Mouse (Mus musculus): ENCODE data around the gene Ehbp1l1. TPM values are rescaled to one million over a fixed set of nuclear protein-coding genes. Genes with fewer than 3 reads are reported as not detected.

Gene Ehbp1l1
- polyA plus RNA-seq, 1 experiment from 2014 or later = 8.9 TPM

DNA sequence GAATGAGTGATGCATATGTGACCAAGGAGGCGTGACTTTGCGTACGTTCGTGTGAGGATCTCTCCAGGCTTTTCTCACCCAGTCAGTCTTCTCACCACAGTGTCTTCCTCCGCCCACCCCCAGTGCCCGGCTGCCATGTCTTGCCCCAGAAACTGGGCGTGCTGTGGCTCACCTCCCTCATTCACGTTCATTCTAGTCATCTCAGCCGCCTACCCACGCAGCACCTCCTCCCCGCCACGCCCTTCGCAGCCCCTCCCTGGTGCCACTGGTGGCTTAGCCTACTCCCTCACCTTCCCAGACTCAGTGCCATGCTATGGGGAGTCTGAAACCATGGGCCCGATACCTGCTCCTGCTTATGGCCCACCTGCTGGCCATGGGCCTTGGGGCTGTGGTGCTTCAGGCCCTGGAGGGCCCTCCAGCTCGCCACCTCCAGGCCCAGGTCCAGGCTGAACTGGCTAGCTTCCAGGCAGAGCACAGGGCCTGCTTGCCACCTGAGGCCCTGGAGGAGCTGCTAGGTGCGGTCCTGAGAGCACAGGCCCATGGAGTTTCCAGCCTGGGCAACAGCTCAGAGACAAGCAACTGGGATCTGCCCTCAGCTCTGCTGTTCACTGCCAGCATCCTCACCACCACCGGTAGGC is 21.8 kb downstream of the Ehbp1l1 start, which contains the start of gene Kcnk7:
Kcnk7 (plus strand) TSS at position 205 of the 638 bp plus-strand sequence.
- Histone ChIP-seq H3K4me3 (ENCODE audit: low read depth, low read length) (no peak within 1 kb of the TSS), H3K4me1 (ENCODE audit: control insufficient read depth, insufficient read depth, low read length) (0 out of 2 replicates have a peak, but pooled peaks cover 4% of the 10 kb centered on the region), H3K36me3 (ENCODE audit: control insufficient read depth, insufficient read depth, low read length) (peaks cover 45% of the 10 kb centered on the region), H3K9ac (replicated peaks; ENCODE audit: low read depth, low read length) (no peak within 1 kb of the TSS), H3K27me3 (ENCODE audit: control insufficient read depth, insufficient read depth, low read length) (no peaks in the 10 kb centered on the region), H3K4me2 (ENCODE audit: low read depth, low read length) (no peak within 1 kb of the TSS), H3K27ac (ENCODE audit: low read depth, low read length) (no peak within 1 kb of the TSS), H3K9me3 (ENCODE audit: control insufficient read depth, low read length) (no peaks in the 10 kb centered on the region)
- WGBS = 80% methylated on average over 17 of the region's 17 CpGs
- no peak for ATAC-seq (ENCODE audit: low read depth)

DNA sequence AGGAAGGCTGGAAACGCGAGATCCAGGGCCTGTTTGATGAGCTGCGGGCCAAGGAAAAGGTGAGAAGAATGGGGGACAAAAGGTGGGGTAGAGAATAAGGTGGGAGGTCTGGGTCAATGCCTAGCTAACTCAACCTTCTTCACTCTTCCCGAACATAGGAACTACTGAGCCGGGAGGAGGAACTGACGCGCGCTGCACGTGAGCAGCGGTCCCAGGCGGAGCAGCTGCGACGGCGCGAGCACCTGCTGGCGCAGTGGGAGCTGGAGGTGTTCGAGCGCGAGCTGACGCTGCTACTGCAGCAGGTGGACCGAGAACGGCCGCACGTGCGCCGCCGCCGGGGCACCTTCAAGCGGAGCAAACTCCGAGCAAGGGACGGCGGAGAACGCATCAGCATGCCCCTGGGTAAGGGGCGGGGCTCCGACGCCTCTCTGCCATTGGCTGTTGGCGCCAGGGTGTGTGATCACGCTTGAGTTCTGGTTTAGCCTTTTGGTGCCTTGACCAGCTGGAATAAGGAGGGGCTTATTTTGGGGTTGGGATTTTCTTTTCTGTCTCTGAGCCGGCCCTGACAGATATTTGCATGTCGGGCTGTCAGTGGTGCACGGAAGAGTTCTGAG is 30.2 kb downstream of the Ehbp1l1 start:
- Histone ChIP-seq H3K4me3 (ENCODE audit: low read depth, low read length) (peak overlapping the region; percentile 19), H3K4me1 (ENCODE audit: control insufficient read depth, insufficient read depth, low read length) (peaks cover 13% of the 10 kb centered on the region), H3K4me2 (ENCODE audit: low read depth, low read length) (peak overlapping the region; percentile 42), H3K27ac (ENCODE audit: low read depth, low read length) (no peak overlapping the region), H3K9ac (replicated peaks; ENCODE audit: low read depth, low read length) (0 out of 2 replicates have a peak overlapping the region, but pooled peaks have one; percentile 21), H3K36me3 (ENCODE audit: control insufficient read depth, insufficient read depth, low read length) (peaks cover 54% of the 10 kb centered on the region), H3K9me3 (ENCODE audit: control insufficient read depth, low read length) (no peaks in the 10 kb centered on the region), H3K27me3 (ENCODE audit: control insufficient read depth, insufficient read depth, low read length) (no peaks in the 10 kb centered on the region)
- WGBS = 9% methylated on average over 41 of the region's 41 CpGs
- no peak for ATAC-seq (ENCODE audit: low read depth)

DNA sequence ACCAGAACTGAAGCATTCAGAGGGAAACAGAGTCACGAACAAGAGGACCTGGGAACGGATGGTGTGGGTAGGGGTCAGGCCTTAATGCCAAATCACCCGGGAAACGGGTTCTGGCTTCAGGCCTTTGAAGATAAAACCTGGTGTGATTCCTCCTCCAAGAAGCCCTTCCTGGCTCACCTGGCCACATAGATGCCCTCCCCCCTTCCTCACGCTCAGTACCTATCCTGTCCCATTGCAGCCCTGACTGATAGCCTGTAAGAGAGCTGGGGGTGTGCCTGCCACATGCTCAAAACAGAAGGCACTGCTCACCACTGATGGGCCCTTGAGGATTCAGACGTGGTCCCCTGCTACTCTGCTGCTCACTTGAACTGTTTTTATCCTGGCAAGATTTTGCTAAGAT is 32.3 kb downstream of the Ehbp1l1 start:
- ATAC-seq (ENCODE audit: low read depth) = no peak
- 88% methylated on average over 6 of the region's 6 CpGs for WGBS
- Histone ChIP-seq H3K4me1 (ENCODE audit: control insufficient read depth, insufficient read depth, low read length) (peaks cover 26% of the 10 kb centered on the region), H3K36me3 (ENCODE audit: control insufficient read depth, insufficient read depth, low read length) (peaks cover 38% of the 10 kb centered on the region), H3K4me3 (ENCODE audit: low read depth, low read length) (no peak overlapping the region), H3K4me2 (ENCODE audit: low read depth, low read length) (no peak overlapping the region), H3K27me3 (ENCODE audit: control insufficient read depth, insufficient read depth, low read length) (no peaks in the 10 kb centered on the region), H3K9ac (replicated peaks; ENCODE audit: low read depth, low read length) (no peak overlapping the region), H3K27ac (ENCODE audit: low read depth, low read length) (no peak overlapping the region), H3K9me3 (ENCODE audit: control insufficient read depth, low read length) (no peaks in the 10 kb centered on the region)

DNA sequence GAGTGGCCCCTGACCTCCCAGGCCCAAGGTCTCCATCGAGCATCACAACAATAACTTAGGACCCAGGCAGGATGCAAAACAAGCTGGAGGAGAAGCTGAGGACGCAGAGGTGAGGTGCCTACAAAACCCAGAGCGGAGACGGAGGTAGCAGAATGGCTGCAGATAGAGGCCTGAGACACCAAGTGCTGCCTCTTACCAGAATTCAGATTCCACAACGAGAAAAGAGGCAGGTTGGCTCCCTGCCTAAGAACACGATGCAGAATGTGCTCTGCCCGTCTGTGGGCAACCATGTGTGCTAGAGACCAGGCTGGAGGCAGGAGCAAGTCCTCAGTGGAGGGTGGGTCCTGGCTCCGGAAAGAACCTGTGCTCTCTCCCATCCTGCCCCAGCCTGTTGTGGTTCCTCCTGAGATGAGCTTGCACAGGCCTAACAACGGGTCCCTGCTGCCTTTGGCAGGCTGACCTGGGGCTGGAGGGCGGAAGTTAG is 33.2 kb downstream of the Ehbp1l1 start:
- peaks cover 26% of the 10 kb centered on the region for H3K4me1 ChIP-seq (ENCODE audit: control insufficient read depth, insufficient read depth, low read length)
- H3K36me3 ChIP-seq (ENCODE audit: control insufficient read depth, insufficient read depth, low read length) = peaks cover 34% of the 10 kb centered on the region
- 71% methylated on average over 10 of the region's 10 CpGs for whole genome bisulfite sequencing
- no peak overlapping the region for H3K27ac ChIP-seq (ENCODE audit: low read depth, low read length)
- no peak overlapping the region; the same call in 1 of the 2 replicates for H3K9ac ChIP-seq (replicated peaks; ENCODE audit: low read depth, low read length)
- H3K9me3 ChIP-seq (ENCODE audit: control insufficient read depth, low read length) = no peaks in the 10 kb centered on the region
- ATAC-seq (ENCODE audit: low read depth) = no peak
- peak overlapping the region; percentile 95; the same call in 1 of the 2 replicates for H3K4me2 ChIP-seq (ENCODE audit: low read depth, low read length)
- no peak overlapping the region for H3K4me3 ChIP-seq (ENCODE audit: low read depth, low read length)
- H3K27me3 ChIP-seq (ENCODE audit: control insufficient read depth, insufficient read depth, low read length) = no peaks in the 10 kb centered on the region

DNA sequence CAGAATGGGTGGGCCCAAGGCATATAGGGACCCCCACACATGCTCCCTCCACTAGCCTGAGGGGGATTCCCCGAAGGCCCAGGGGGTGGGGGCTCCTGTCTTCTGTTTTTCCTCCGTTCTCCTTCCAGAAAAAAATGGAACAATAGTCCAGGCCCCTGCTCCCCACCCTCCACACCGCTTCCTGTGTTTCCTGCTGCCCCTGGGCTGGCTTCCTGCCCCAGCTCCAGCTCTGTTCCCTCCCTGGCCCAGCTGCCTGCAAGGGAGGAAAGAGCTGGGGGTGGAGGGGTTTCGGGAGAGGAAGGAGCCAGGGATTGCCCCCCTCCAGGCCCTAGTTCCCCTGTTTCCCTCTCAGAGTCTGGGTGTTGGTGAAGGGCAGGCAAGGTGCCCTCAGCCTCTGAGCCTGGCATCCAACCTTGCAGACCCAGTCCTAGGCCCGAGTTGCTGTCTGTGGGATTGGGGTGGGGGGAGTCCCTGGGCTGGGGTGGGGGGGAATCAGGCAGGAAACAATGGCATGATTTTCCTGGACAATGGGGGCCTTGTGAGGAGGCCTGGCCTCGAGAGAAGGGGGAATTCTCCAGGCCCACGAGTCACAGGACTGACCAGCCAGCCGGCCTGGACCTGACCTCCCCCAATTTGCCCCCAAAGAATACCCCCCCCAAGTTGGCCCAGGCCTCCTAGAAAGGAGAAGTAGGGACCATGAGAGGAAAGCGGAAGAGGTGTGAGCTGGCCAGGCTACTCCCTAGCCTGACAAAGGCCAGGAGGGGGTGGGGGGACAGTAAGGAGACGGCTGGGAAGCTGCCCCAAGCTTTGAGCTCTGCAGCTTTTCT is 33.8 kb downstream of the Ehbp1l1 start:
- peaks cover 27% of the 10 kb centered on the region for H3K36me3 ChIP-seq (ENCODE audit: control insufficient read depth, insufficient read depth, low read length)
- no peak for ATAC-seq (ENCODE audit: low read depth)

DNA sequence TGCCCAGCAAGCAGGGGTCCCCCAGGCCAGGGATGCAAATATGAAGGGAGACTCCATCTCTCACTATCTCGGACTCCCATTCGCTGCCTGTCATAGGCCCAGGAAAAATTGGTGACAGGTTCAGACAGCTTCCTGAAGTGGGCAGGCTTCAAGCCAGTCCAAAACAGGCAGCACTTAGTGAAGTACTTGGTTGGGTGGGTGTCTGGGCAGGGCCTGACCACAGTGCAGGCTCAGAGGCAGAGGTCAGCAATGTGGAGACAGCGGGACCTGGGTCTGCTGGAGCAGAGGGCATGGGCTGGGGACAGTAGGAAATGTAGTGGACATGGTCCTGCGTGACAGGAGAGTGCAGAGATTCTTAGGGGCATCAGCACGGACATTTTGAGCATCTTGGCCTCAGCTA is 34.5 kb downstream of the Ehbp1l1 start:
- Histone ChIP-seq H3K27ac (ENCODE audit: low read depth, low read length) (peak overlapping the region; percentile 22; the same call in 1 of the 2 replicates), H3K9ac (replicated peaks; ENCODE audit: low read depth, low read length) (peak overlapping the region; percentile 21; the same call in 1 of the 2 replicates), H3K4me1 (ENCODE audit: control insufficient read depth, insufficient read depth, low read length) (peaks cover 35% of the 10 kb centered on the region)

More for the DNA sequence above, 33.8 kb downstream of the Ehbp1l1 start:
- peak overlapping the region; percentile 95; the same call in 1 of the 2 replicates for H3K4me2 ChIP-seq (ENCODE audit: low read depth, low read length)
- no peaks in the 10 kb centered on the region for H3K27me3 ChIP-seq (ENCODE audit: control insufficient read depth, insufficient read depth, low read length)
- H3K4me3 ChIP-seq (ENCODE audit: low read depth, low read length) = peak overlapping the region; percentile 86; the same call in 1 of the 2 replicates
- H3K9ac ChIP-seq (replicated peaks; ENCODE audit: low read depth, low read length) = no peak overlapping the region
- no peaks in the 10 kb centered on the region for H3K9me3 ChIP-seq (ENCODE audit: control insufficient read depth, low read length)
- 64% methylated on average over 10 of the region's 10 CpGs for WGBS
- no peak overlapping the region for H3K27ac ChIP-seq (ENCODE audit: low read depth, low read length)
- peaks cover 32% of the 10 kb centered on the region for H3K4me1 ChIP-seq (ENCODE audit: control insufficient read depth, insufficient read depth, low read length)

DNA sequence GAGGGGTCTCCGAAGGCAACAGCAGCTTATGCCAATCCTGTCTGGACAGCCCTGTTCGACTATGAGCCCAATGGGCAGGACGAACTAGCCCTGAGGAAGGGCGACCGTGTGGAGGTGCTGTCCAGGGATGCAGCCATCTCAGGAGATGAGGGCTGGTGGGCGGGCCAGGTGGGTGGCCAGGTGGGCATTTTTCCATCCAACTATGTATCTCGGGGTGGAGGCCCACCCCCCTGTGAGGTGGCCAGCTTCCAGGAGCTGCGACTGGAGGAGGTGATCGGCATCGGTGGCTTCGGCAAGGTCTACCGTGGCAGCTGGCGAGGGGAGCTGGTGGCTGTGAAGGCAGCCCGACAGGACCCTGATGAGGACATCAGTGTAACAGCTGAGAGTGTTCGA is 35.8 kb downstream of the Ehbp1l1 start:
- Histone ChIP-seq H3K27me3 (ENCODE audit: control insufficient read depth, insufficient read depth, low read length) (no peaks in the 10 kb centered on the region), H3K9me3 (ENCODE audit: control insufficient read depth, low read length) (no peaks in the 10 kb centered on the region), H3K4me1 (ENCODE audit: control insufficient read depth, insufficient read depth, low read length) (peaks cover 29% of the 10 kb centered on the region), H3K9ac (replicated peaks; ENCODE audit: low read depth, low read length) (peak overlapping the region; percentile 67; the same call in 1 of the 2 replicates), H3K4me3 (ENCODE audit: low read depth, low read length) (peak overlapping the region; percentile 86), H3K27ac (ENCODE audit: low read depth, low read length) (no peak overlapping the region; the same call in 1 of the 2 replicates), H3K4me2 (ENCODE audit: low read depth, low read length) (peak overlapping the region; percentile 95), H3K36me3 (ENCODE audit: control insufficient read depth, insufficient read depth, low read length) (peaks cover 28% of the 10 kb centered on the region)
- 79% methylated on average over 15 of the region's 15 CpGs for WGBS
- no peak for ATAC-seq (ENCODE audit: low read depth)

More for the DNA sequence above, 34.5 kb downstream of the Ehbp1l1 start:
- H3K9me3 ChIP-seq (ENCODE audit: control insufficient read depth, low read length) = no peaks in the 10 kb centered on the region
- no peaks in the 10 kb centered on the region for H3K27me3 ChIP-seq (ENCODE audit: control insufficient read depth, insufficient read depth, low read length)
- no peak for ATAC-seq (ENCODE audit: low read depth)
- H3K4me3 ChIP-seq (ENCODE audit: low read depth, low read length) = peak overlapping the region; percentile 86; the same call in 1 of the 2 replicates
- H3K4me2 ChIP-seq (ENCODE audit: low read depth, low read length) = peak overlapping the region; percentile 95; the same call in 1 of the 2 replicates
- WGBS = 89% methylated on average over 5 of the region's 5 CpGs
- H3K36me3 ChIP-seq (ENCODE audit: control insufficient read depth, insufficient read depth, low read length) = peaks cover 22% of the 10 kb centered on the region

DNA sequence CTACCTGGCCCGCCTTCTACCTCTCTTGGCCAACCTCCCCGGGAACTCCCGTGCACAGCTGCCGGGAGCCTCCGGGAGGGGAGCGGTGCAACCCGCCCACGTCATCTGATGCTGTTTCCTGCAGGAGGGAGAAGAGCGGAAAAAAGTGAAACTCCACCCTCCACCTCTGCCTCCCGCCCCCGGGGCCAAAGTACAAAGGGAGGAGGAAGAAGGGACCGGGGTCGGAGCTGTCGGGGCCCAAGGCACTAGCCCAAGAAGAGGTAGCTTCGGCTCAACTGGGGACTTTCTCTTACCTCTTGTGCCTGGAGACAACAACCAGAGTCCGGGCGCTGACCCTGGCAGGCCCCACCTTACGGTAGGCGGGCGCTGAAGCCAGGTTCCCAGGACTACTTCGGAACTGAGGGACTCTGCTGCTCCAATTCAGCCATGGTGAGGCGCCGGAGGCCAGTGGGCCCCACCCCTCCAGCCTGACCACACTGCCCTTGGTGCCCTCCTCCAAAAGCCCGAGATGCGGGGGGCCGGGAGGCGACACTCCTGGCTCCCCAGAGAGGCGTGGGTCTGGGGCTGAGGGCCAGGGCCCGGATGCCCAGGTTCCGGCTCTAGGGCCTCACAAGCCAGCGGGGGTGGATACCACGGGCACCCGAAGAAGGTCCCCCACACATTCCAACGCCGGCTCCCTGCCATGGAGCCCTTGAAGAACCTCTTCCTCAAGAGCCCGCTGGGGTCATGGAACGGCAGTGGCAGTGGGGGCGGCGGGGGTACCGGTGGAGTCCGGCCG is 36.4 kb downstream of the Ehbp1l1 start:
- ATAC-seq (ENCODE audit: low read depth) = no peak
- H3K4me1 ChIP-seq (ENCODE audit: control insufficient read depth, insufficient read depth, low read length) = peaks cover 29% of the 10 kb centered on the region
- H3K4me2 ChIP-seq (ENCODE audit: low read depth, low read length) = peak overlapping the region; percentile 95
- no peaks in the 10 kb centered on the region for H3K27me3 ChIP-seq (ENCODE audit: control insufficient read depth, insufficient read depth, low read length)
- H3K9ac ChIP-seq (replicated peaks; ENCODE audit: low read depth, low read length) = peak overlapping the region; percentile 67
- WGBS = 13% methylated on average over 41 of the region's 42 CpGs
- peak overlapping the region; percentile 82 for H3K27ac ChIP-seq (ENCODE audit: low read depth, low read length)
- no peaks in the 10 kb centered on the region for H3K9me3 ChIP-seq (ENCODE audit: control insufficient read depth, low read length)
- peak overlapping the region; percentile 86 for H3K4me3 ChIP-seq (ENCODE audit: low read depth, low read length)
- H3K36me3 ChIP-seq (ENCODE audit: control insufficient read depth, insufficient read depth, low read length) = peaks cover 28% of the 10 kb centered on the region
